Mouse (Mus musculus): ENCODE data around the gene Mdp1.
A peak's percentile ranks its signal among the peaks of the same experiment; 100 is the strongest.

Gene Mdp1

GRCm38 (mm10) chr14:55659960-55660573 lies at the start of gene Mdp1:
Gene Mdp1, minus strand, starts transcription at chr14:55660508.
- peak; percentile 58 to 69 for DNase-seq (ENCODE audit: low spot score in 2 of 2)

- no peak for DNase-seq (ENCODE audit: low spot score in 2 of 2)
Measured at GRCm38 (mm10) chr14:55709509-55709908, 49.2 kb upstream of the Mdp1 start.

DNA sequence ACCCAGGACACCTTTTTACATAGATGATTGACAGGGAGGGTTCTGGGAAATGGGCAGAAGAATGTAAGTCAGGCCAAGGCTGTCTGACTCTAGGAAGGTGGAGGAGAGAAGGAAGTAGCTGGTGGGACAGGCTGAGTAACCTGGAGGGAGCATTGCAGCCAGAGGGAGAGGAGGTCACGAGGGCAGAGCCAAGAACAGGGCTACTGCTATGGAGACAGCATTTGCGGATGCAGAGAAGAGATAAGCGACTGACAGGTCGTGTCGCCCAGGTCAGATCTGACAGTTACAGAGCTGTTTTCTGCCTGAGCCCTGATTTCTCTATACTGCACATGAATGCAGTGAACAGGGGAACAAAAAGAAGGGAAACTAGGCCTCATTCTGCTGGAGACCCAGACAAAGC lies 47.1 kb upstream of the Mdp1 start:
- DNase-seq (ENCODE audit: low spot score in 2 of 2): no peak

- no peak for DNase-seq (ENCODE audit: low spot score in 2 of 2)
Measured at GRCm38 (mm10) chr14:55706051-55706600, 45.8 kb upstream of the Mdp1 start.

- DNase-seq (ENCODE audit: low spot score in 2 of 2): no peak
Measured at GRCm38 (mm10) chr14:55702761-55703160, 42.5 kb upstream of the Mdp1 start.

- no peak for DNase-seq (ENCODE audit: low spot score in 2 of 2)
Measured at GRCm38 (mm10) chr14:55701131-55701530, 40.8 kb upstream of the Mdp1 start.

- DNase-seq (ENCODE audit: low spot score in 2 of 2): no peak
Measured at GRCm38 (mm10) chr14:55697226-55697625, 36.9 kb upstream of the Mdp1 start.

- DNase-seq (ENCODE audit: low spot score in 2 of 2): no peak
Measured at GRCm38 (mm10) chr14:55689433-55689832, 29.1 kb upstream of the Mdp1 start.

DNA sequence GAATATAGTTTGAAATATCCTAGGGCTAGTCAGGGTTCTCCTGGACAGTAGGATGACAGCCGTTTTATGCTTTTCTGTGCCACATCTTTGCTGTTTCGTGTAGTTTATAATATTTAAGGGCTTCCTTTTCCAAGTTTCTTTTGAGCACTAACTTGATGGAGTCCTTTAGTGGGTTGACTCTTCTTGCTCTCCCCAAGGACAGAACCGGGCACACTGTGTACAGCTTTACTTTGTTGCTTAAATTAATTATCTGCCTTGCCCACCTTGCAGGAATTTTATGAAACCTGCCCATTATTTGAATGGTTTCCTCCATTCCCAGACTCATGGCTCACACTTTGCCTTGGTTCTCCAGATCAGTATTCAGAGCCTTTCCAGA lies 21.8 kb upstream of the Mdp1 start:
- DNase-seq (ENCODE audit: low spot score in 2 of 2): no peak

GRCm38 (mm10) chr14:55681160-55682117 lies 21.1 kb upstream of the Mdp1 start, which contains the start of gene Tinf2:
Gene Tinf2, minus strand, starts transcription at chr14:55681820.
- DNase-seq (ENCODE audit: low spot score in 2 of 2): peak; percentile 86 to 94

DNA sequence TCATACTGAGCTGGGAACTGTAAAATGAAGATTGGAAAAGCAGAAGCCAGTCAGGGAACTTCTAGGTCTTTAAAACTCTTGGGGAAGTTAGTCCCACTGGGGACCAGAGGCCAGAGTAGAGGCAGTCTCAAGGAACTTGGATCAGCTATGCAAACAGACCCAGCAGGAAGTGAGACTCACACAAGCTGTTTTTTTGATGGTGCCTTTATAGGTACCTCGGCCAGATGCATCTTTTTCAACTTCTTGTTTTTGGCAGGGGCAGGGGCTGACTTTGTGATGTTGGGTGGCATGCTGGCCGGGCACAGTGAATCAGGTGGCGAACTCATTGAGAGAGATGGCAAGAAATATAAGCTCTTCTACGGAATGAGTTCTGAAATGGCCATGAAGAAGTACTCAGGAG lies 17.3 kb upstream of the Mdp1 start:
- DNase-seq (ENCODE audit: low spot score in 2 of 2): no peak

DNA sequence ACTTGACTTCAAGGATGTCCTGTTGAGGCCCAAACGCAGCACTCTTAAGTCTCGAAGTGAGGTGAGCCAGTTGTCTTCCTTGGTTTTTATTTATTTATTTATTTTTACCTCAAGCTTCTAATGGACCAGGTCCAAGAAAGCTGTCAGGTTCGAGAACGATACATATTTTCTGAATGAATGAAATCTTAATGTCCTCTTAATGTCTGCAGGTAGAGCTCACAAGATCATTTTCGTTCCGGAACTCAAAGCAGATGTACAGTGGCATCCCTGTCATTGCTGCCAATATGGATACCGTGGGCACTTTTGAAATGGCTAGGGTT lies 12.4 kb upstream of the Mdp1 start:
- no peak for DNase-seq (ENCODE audit: low spot score in 2 of 2)

- DNase-seq (ENCODE audit: low spot score in 2 of 2): peak; percentile 87 to 90
Measured at GRCm38 (mm10) chr14:55671833-55672740, 11.8 kb upstream of the Mdp1 start, which contains the start of the genes Gmpr2 and Nedd8. Gene Gmpr2, plus strand, starts transcription at chr14:55671941. Gene Nedd8, minus strand, starts transcription at chr14:55672124.

DNA sequence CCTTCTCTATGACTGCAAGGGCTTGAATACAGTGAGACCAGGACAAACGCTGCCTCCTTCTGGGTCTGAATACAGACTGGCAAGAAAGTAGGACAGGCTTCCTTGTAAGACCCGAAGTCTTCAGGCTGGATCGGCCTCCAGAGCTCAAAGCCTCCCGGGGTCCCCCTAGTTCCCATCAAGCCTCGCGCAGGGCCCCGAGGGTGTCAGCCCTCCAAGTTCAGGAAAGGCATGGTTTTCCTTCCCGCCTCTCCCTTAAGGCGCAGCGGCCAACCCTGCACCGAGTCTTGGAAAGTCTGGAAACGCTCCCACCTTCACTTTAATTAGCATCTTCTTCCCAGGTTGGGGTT lies 11.2 kb upstream of the Mdp1 start:
- no peak for DNase-seq (ENCODE audit: low spot score in 2 of 2)

DNA sequence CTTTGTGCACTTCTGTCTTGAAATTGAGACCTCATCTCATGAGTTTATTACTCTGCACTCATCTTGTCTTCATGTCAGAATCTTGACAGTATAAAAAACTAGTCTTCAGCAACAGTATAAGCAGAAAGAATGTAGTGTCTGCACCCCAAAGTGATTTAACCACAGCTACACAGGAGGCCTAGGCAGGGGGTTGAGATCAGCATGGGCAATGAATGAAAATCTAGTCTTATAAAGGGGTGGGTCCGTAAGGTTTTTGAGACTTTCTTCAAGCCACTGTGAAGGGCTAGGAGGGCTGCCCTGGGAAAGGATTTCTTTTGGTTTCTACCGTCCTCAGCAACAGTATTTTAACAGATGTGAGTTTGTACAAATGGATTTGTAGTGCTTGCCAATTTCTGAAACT lies 328 bp upstream of the Mdp1 start:
- DNase-seq (ENCODE audit: low spot score in 2 of 2): no peak

DNA sequence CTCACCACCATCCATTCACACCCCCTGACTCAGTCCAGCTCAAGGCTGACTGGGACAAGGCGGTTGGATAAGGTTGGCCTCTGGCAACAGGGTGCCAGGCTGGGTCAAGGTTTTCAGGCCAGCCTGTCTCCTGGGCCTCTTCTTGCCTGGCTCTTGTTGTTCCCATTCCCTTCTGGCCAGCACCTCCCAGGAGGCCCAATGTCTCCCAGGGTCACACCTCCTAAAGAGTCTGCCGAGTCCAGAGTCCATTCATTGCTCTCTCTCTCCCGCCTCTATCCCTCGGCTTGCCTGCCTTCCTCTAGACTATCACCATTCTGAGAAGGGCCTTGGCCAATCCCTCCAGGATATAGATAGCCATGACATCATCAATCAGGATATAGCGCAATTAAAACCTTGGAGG lies 2.3 kb downstream of the Mdp1 start:
- no peak for DNase-seq (ENCODE audit: low spot score in 2 of 2)

GRCm38 (mm10) chr14:55656935-55657334 lies 3.4 kb downstream of the Mdp1 start:
- no peak for DNase-seq (ENCODE audit: low spot score in 2 of 2)

DNA sequence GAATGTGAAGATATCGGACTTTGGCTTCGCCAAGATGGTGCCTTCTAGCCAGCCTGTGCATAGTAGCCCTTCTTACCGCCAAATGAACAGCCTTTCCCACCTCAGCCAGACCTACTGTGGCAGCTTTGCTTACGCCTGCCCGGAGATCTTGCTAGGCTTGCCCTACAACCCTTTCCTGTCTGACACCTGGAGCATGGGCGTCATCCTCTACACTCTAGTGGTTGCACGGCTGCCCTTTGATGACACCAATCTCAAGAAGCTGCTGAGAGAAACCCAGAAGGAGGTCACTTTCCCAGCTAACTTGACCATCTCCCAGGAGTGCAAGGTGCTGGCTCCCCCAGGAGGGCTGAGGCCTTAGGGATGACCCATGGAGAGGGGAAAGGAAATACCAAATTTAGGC lies 8.8 kb downstream of the Mdp1 start:
- DNase-seq (ENCODE audit: low spot score in 2 of 2): no peak

GRCm38 (mm10) chr14:55649884-55650283 lies 10.4 kb downstream of the Mdp1 start, which contains the start of gene Tssk4:
Gene Tssk4, plus strand, starts transcription at chr14:55650184.
- DNase-seq (ENCODE audit: low spot score in 2 of 2): no peak

DNA sequence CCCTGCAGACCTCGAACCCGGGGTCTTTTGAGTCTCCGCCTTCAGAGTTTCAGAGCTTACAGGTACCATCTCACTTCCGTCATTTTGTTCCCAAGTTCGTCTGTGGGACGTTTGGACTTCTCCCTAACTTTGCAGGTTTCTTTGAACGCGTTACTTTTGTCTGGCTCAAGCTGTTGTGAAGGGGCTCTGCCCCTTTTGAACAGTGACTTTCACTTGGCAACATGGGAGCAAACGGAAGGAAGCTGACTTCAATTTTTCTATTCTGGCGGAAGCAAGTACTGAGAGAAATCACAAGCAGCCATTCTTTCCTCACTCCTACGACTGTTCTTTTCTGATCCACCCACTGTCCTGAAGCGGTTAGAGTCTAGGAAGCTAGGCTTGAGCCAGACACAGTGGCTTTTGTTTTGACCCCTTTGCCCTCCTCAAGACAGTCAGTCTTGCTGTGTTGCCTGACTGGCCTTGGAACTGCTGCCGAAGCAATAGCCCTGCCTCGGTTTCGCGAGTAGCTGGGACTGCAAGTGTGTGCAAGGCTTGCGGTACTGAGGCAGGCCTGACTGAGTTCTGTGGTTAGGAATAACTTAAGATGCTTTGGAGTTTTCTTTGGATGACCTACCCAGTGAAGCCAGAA lies 15.9 kb downstream of the Mdp1 start:
- DNase-seq (ENCODE audit: low spot score in 2 of 2): no peak

Data from frontal cortex, postnatal 25 days (tissue).